Mouse (Mus musculus) heart, postnatal 4 days (tissue): ENCODE measurements around the gene Nfyc. TPM values are rescaled to one million over a fixed set of nuclear protein-coding genes. Genes with fewer than 3 reads are reported as not detected.

Source experiments
- DNase-seq: peaks from one replicate; pipeline ENCODE4 v3.0.0; 2021
- total RNA-seq, 2 experiments: library from RNA; stranded (reverse); gene quantifications; 2 replicates each; pipeline ENCODE4 v1.2.3; 2021

Nfyc gene
- total RNA-seq, 2 experiments from 2014 or later, result 90.3 to 96.0 TPM

- no peak for DNase-seq
These were observed 83.2 kb downstream of the Nfyc start, which contains the start of gene Kcnq4 for GRCm38 (mm10) chr4:120747941-120748866. TSS of gene Kcnq4 (minus strand) at chr4:120748612.

GRCm38 (mm10) chr4:120747243-120747792, 84.1 kb downstream of the Nfyc start:
- DNase-seq, result peak; percentile 25

GRCm38 (mm10) chr4:120746552-120747150, 84.7 kb downstream of the Nfyc start:
- DNase-seq, result peak; percentile 36

- DNase-seq, result peak; percentile 31
These were observed 85.4 kb downstream of the Nfyc start for GRCm38 (mm10) chr4:120745731-120746551.

GRCm38 (mm10) chr4:120743636-120744035, 87.7 kb downstream of the Nfyc start:
- DNase-seq, result no peak

- DNase-seq, result peak; percentile 52
These were observed 90.1 kb downstream of the Nfyc start for GRCm38 (mm10) chr4:120741303-120741702.

GRCm38 (mm10) chr4:120734012-120734622, 97.3 kb downstream of the Nfyc start:
- no peak for DNase-seq

- no peak for DNase-seq
These were observed 98.6 kb downstream of the Nfyc start for GRCm38 (mm10) chr4:120732737-120733136.

- peak; percentile 78 for DNase-seq
These were observed 100.2 kb downstream of the Nfyc start for GRCm38 (mm10) chr4:120731030-120731644.

- no peak for DNase-seq
These were observed 100.8 kb downstream of the Nfyc start for GRCm38 (mm10) chr4:120730574-120730973.

GRCm38 (mm10) chr4:120730146-120730545, 101.2 kb downstream of the Nfyc start:
- peak; percentile 74 for DNase-seq

- DNase-seq, result no peak
These were observed 101.9 kb downstream of the Nfyc start for GRCm38 (mm10) chr4:120729441-120729840.

GRCm38 (mm10) chr4:120727842-120728241, 103.5 kb downstream of the Nfyc start:
- DNase-seq, result peak; percentile 21

- peak; percentile 64 for DNase-seq
These were observed 105.2 kb downstream of the Nfyc start for GRCm38 (mm10) chr4:120726174-120726573.

- DNase-seq, result peak; percentile 54
These were observed 105.8 kb downstream of the Nfyc start for GRCm38 (mm10) chr4:120725516-120726090.

GRCm38 (mm10) chr4:120721574-120721973, 109.8 kb downstream of the Nfyc start:
- DNase-seq, result no peak

- no peak for DNase-seq
These were observed 112.2 kb downstream of the Nfyc start for GRCm38 (mm10) chr4:120719152-120719551.

- DNase-seq, result peak; percentile 45
These were observed 113.8 kb downstream of the Nfyc start for GRCm38 (mm10) chr4:120717591-120717990.

- DNase-seq, result no peak
These were observed 114.6 kb downstream of the Nfyc start for GRCm38 (mm10) chr4:120716765-120717164.

- DNase-seq, result peak; percentile 58
These were observed 115.2 kb downstream of the Nfyc start for GRCm38 (mm10) chr4:120716141-120716571.
